Mouse (Mus musculus): ENCODE results near the gene Dnajb11. TPM values are rescaled to one million over a fixed set of nuclear protein-coding genes. Genes with fewer than 3 reads are reported as not detected.

Dnajb11 gene
- polyA plus RNA-seq (2017; shearing (Covaris generic)) = 72.5 TPM

GRCm38 (mm10) chr16:22857431-22858113 lies at the start of gene Dnajb11, which contains the start of gene Tbccd1:
TSS of gene Dnajb11 (plus strand) at chr16:22857845.
TSS of gene Tbccd1 (minus strand) at chr16:22857669.

GRCm38 (mm10) chr16:22811477-22811876 lies 46.2 kb upstream of the Dnajb11 start, which contains the start of gene Crygs:
TSS of gene Crygs (minus strand) at chr16:22811577.

GRCm38 (mm10) chr16:22890683-22891510 lies 33.3 kb downstream of the Dnajb11 start, which contains the start of gene Ahsg:
TSS of gene Ahsg (plus strand) at chr16:22891277.

GRCm38 (mm10) chr16:22918034-22918433 lies 60.4 kb downstream of the Dnajb11 start, which contains the start of gene Fetub:
TSS of gene Fetub (plus strand) at chr16:22918334.

Other genes with a start within 250 kb of the Dnajb11 start
- gene Dgkg, start 200.6 kb upstream of the Dnajb11 start, polyA plus RNA-seq (2017; shearing (Covaris generic)) = 2.8 TPM
- gene Crygs, start 46.3 kb upstream of the Dnajb11 start, polyA plus RNA-seq (2017; shearing (Covaris generic)) = not detected
- 10.4 TPM for gene Tbccd1, start 176 bp upstream of the Dnajb11 start, polyA plus RNA-seq (2017; shearing (Covaris generic))
- not detected for gene Ahsg, start 33.4 kb downstream of the Dnajb11 start, polyA plus RNA-seq (2017; shearing (Covaris generic))
- gene Fetub, start 60.5 kb downstream of the Dnajb11 start, polyA plus RNA-seq (2017; shearing (Covaris generic)) = not detected
- gene Hrg, start 93.2 kb downstream of the Dnajb11 start, polyA plus RNA-seq (2017; shearing (Covaris generic)) = not detected
- not detected for gene Kng2, start 171.6 kb downstream of the Dnajb11 start, polyA plus RNA-seq (2017; shearing (Covaris generic))
- not detected for gene Kng1, start 200.0 kb downstream of the Dnajb11 start, polyA plus RNA-seq (2017; shearing (Covaris generic))
- 432 TPM for gene Eif4a2, start 249.6 kb downstream of the Dnajb11 start, polyA plus RNA-seq (2017; shearing (Covaris generic))